Mouse (Mus musculus) erythroblast, adult 5-6 weeks (primary cell): ENCODE data around the gene Ptpro. TPM values are rescaled to one million over a fixed set of nuclear protein-coding genes. Genes with fewer than 3 reads are reported as not detected.

Experiments used
- ATAC-seq: replicated peaks from 2 replicates; pipeline ENCODE4 v1.8.0; 2016; ENCODE audit warnings: moderate number of reproducible peaks, mild to moderate bottlenecking, moderate TSS enrichment, inconsistent platforms; ENCODE audit not compliant: poor library complexity, low FRiP score, severe bottlenecking
- total RNA-seq, 2 experiments: library from RNA; stranded (forward) in 1 of 2; stranded (reverse) in 1 of 2; fragments of 150-400 nt in 1 of 2; fragments of 200-764, 138-1000 nt in 1 of 2; gene quantifications; 2 replicates each; pipeline versions ENCODE4 v1.2.3 to v1.2.4; 2015 to 2017; ENCODE audit warnings: low replicate concordance in 2 of 2

Ptpro gene
- total RNA-seq (2015; ENCODE audit: low replicate concordance) (5.4 and 5.6 TPM in 2 replicates), total RNA-seq (2017; ENCODE audit: low replicate concordance) (5.4 and 21.3 TPM in 2 replicates)

DNA sequence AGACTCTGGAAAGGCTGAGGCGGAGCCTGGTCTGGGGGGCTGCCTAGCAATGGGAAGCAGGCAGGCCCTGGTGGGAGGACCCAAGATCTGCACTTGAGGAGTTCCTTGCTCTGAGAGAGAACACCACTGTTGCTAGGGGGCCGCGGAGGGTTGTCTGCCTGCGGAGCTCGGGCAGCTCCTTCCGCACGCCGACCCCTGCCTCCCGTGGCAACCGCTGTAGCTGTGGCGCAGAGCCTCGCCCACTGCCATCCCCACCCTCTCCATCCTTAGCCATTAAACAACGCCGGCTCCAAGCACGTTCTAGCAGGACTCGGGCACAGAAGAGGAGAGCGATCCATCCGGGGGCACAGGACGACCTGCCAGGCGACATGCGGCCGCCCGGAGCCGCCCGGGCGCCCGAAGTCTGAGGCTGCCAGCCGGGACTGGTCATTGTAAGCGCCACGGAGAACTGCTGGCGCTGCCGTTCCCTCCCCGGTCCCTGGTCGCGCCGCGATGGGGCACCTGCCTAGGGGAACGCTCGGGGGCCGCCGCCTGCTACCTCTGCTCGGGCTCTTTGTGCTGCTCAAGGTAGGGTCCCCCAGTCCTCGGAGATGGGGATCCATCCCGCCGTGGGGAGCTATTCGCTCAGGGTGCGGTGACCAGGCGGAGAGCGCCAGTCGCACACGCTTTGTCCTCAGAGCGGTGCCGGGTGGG, at the start of gene Ptpro:
Ptpro (plus strand) TSS at position 126 of the 693 bp plus-strand sequence.
- no peak for ATAC-seq

DNA sequence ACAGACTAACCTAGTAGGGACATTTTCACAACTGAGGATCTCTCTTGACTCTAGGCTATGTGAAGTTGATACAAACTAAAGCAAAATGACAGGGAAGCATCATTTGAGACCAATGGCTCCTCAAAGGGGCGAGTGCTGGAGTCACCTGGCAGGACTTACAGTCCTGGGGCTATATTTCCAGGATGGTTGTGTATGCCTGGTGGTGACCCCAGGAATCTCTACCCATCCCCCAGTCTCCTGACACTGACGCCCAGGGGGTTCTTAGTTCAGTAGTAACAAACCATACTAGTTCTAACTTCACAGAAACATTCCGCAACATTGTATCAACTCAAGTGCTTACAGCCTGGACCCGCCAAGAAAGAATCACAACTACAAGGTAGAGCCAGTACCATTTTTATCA, 49.5 kb upstream of the Ptpro start:
- ATAC-seq, result no peak

DNA sequence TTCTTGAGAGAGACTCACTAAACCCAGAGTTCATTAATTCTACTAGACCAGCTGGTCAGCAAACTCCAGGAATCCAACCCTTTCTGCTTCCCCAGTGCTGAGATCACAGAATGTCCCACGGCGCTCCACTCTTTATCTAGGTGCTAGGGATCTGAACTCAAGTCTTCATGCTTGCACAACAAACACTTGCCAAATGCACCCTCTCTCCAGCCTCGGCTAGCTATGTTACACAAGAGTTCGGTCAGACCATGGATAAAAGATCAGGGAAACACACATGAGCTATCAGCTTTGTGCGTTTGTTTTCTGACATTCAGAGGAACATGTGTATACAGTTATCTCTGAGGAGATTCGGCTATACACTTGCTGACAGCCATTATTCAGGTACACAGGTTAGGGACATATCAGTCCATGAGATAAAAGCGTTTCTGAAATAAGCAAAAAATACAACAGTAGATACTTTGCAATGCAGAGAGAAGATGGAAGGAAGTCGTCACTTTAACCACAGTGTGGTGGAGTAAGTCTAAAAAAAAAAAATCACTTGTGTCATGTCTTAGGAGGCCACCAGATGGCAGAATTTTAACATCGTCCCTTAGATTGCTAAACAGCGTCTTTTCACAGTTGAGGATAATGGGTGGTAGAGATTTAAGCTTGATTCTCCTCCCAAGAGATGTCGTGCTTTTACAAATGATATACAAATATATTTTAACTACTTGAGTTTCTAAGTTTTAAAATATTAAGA, 46.3 kb upstream of the Ptpro start:
- no peak for ATAC-seq

DNA sequence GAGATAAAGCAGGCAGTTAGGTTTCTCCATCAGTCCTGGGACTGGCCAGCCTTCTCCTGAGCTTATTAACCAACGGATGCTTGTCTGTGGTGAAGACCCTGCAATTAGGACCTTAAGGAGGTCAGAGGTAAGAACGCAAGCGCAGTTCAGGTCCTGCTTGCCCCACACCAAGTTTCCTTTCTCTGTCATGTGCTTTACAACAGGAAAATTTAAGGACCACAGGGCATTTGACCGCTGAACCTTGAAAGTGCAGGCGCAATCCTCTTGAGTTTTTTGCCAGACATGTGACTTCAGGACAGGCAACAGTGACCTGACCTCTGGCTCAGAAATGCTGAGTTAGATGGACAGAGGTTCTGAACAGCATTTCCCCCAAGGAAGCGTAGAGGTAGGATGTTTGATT, 45.0 kb upstream of the Ptpro start:
- no peak for ATAC-seq

DNA sequence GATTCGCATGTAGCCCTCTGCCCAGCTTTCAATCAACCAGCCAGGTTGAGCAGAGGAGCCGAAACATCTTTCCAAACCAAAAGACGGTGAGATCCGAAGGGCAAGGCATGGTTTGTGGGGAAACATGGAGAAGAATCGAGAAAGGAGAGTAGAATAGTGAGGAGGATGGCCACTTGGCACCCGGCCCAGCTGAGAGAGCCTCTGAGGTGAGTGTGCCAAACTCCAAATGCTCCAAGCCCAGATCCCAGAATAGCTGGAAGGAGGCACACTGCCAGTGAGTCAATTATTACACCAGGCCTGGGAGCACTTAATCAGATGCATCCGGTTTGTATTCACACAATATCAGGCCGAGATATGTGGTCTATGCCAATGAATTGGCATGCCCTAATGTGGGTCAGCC, 42.1 kb upstream of the Ptpro start:
- no peak for ATAC-seq

DNA sequence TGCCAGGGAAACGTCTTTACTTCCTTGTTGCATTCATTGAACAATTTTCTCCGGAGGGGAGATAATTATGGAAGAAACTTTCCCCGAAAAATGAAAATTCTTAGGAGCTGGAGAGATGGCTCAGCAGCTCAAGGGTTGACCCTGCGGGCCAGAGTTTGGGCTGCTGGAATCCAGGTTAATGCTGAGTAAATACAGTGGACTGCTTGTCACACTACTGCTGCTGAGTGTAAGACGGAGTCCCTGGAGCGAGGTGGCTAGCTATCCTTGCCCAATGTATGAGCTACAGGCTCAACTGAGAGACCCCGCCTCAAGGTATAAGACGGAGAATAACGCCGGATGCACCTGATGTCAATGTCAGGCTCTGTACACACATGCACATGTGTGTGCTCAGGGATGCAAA, 41.1 kb upstream of the Ptpro start:
- ATAC-seq, result no peak

DNA sequence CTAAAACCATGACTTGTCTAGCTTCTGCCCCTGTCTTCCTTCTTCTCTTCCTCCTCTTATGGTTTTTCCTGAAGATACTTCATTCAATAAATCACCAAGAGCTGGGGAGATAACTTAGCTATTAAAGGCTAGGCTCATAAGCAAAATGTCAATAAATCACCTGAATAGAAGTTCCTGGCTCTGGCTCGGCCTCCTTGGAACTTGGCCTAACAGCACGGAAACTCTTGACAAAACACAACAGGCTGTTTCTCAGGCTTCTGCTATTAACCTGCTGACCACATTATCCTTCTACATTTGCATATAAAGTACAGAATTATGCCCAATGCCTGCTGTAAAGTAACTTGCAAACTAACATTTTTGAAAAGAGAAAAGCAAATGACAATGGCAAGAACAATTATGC, 40.7 kb upstream of the Ptpro start:
- no peak for ATAC-seq

DNA sequence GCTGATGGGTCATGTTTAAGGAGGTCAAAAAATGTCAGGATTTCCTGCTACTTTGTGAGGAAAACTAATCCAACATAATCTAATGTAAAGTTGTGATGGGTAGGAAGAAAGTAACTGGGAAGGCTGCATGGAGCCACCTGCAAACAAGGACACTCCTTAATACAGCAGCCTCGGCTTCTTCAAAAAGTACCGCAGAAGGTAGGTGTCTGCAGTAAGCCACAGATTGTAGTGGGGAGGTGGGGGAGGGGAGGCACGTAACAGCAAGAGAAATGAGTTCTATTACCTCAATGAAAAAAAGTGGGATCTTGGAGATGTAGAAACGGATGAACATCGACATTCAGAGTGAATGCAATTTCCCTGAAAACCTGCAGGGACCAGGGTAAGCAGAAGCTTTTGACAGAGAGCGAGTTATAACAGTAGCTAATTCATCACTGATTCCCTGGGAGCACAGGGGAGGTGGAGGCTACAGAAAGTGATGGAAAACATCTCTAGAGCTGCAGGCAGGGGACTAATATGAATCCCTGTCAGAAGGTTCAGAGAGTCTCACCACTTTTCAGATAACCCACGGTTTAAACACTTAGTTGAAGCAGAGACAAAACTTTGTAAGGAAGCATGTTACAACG, 34.2 kb upstream of the Ptpro start:
- ATAC-seq, result no peak

DNA sequence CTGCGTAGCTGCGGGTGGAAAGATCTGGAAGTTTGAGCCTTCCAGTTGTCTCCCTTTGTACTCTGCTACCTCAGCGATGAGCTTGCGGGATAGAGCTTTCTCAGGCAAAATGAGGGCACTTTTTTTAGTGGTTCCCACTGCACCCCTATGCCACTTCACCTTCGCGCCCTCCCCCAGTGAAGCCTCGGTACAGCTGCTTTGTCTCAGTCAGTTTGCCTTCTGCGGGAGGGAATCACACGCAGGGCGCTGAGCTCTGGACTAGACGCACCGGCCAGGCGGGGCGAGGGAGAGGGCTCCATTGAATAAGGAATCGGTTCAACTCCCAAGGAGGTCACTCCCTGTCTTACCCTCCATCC, 746 bp downstream of the Ptpro start:
- ATAC-seq, result no peak

DNA sequence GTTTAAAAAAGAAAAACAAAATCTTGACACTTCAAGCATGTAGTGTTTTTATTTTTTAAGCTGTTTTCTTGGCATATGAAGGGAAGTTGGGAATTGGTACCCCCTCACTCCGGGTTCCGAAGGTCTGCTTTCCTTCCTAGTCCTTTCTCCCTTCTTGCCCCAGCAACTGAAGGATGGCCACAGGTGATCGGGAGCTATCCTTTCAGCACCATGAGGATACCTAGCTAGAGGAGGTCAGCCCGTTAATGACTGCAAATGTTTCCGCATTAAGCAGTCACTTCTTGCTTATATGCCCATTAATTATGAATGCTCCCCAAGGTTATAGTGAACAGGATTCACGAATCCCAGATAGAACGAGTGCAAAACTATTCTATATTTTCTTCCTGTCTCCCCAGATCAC, 1.3 kb downstream of the Ptpro start:
- ATAC-seq, result no peak

DNA sequence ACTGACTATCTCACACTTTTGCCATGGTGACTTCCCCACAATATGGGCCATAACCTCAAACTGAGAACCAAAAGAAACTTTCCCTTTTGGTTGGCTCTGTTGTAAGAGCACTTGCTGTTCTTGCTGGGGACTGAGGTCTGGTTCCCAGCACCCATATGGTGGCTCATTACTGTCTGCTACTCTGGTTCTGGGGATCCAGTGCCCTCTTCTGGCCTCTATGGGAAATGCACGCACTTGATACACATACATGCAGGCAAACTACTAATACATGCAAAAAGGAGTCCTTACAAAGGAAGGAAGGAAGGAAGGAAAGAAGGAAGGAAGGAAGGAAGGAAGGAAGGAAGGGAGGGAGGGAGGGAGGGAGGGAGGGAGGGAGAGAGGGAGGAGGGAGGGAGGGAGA, 8.9 kb downstream of the Ptpro start:
- ATAC-seq, result no peak

DNA sequence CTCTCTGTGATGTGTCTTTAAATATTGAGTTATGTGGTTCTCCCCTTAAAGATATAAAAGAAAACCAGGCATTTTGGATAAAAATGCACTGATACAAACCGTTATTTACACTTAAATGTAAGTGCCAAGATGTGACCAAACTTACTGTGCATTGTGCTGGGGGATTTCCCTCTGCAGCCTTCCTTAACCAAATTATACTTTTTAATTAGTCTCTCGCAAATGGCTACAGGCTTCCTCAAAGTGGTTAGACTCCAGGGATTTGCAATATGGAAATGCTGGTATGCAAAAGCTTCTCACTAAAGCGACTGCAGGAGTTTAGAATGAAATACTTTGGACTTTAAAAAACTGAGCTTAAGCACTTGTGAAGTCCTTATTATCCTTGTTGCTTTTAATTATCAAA, 10.0 kb downstream of the Ptpro start:
- ATAC-seq, result no peak

DNA sequence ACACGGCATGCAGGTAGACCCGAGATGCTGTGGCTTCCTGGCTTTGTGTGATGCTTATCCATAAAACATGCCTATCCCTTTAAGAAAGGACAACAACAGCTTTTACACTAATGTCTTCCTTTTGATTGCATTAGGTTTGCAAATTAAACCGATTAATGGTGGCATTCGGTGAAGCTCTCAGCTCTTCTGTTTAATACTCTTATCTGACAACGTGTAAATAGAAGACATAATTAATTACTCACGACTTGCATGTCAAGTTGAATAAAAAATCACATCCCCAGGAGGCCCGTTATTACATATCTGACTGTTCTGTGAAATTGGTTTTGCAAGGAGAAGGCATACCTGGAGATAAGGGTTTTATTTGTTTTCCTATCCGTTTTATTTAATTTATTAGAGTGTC, 15.9 kb downstream of the Ptpro start:
- ATAC-seq, result no peak

DNA sequence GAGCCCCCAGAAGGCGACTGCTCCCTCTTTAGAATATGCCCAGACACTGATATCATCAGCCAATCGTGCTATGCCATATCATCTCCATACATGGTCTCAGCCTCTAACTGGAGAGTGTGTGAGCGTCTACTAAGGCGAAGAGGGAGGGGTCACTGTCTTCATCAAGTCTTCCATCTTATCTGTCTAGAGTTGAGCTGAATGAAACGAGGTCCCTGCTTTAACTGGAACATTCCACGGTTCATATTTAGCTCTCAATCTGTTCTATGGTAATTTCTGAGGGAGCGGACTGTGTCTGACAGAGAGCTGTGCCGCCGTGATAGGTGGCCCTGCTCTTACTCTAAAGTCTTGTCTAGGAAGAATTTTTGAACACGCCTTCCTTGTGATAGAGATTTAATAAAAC, 16.5 kb downstream of the Ptpro start:
- no peak for ATAC-seq

DNA sequence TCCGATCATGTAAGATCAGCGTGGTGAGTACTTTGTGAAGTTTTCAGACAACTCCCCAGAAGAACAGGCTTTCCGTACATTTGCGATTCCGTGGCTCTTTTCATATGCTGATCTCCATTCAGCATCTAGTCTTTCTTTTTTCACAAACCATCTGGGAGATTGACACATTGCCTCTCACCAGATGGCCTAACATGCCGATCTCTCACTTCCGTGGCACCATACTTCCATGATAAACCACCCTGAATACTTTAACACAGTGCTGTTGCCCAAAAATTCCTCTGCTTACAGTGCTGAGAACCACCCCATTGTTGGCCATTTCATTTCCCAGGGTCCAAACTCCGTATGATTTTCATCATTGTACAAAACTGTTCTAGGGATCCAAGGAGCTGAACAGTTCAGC, 20.4 kb downstream of the Ptpro start:
- ATAC-seq, result no peak

DNA sequence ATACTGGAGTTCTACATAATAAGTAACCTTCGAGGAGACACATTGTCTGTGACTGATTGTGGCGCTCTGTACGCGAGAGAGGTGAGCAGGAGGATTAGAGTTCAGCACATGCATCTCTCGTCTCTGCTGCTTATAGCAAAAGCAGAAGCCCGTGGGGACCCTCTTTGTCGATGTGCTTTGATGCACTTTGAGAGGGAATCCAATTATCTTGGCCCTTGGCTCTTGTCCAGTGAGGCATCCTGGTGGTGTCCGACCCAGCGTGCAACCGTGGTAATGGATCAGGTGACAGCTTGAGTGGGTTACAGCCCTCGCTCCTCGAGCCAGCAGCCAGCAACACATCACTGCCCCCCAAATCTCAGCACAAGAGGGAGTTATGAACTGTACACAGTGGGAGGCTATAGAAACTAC, 25.5 kb downstream of the Ptpro start:
- ATAC-seq, result no peak

DNA sequence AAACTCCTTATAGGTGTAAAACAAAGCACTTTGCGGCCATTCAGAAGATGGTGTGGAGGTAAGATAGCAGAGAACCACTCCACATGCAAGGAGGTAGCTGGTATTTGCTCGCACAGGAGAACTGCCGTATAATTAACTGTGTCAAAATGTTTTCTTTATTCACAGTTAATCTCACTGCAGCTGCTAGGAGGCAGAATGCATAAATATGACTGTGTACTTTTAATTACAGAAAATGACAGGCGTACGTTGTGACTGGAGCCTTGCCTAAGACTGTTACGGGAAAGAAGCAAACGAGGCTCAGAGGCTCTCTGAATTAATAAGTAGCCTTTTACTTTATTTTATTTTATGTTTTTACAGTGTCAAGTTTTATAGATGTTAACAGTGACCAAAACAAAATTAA, 27.5 kb downstream of the Ptpro start:
- no peak for ATAC-seq

DNA sequence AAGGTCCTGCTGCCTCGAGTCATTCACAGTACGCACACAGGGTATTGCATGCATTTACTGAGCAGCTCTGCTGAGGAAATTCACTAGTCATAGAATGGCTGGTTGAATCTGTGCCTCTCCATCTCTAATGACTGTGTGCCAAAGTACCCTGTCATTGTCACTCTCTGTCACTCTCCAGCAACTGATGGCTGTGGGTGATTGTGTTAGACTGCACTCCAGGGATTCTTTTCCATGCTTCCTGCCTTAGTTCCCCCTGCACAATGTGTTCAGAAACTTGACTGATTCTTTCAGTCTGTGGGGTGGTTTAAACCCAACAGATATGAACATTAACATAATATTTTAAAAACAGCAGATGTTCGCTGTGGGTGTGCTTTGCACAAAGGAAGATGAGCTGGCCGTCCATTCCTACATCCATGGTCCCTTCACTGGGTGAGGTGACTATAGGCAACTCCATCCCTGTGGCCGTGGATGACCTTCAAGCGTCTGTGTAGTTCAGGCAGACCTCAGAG, 29.5 kb downstream of the Ptpro start:
- no peak for ATAC-seq

DNA sequence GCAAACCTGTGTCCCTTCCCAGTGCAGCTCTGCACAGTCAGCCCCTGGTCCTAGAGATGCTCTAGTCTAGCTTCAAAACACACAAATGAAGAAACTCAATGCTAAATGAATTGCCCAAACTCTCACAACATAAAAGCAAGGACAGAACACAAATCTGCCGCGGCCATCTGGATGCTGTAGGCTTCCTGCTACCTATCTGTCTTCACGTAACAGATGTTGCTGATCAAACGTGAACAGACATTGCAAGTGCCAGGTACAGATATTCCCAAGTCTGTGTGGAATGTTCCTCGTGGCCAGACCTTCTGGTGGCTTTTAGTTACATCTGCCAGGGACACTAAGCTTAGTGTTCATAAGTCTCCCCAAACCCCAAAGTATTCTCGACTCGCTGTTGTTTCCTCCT, 29.9 kb downstream of the Ptpro start:
- ATAC-seq, result no peak

DNA sequence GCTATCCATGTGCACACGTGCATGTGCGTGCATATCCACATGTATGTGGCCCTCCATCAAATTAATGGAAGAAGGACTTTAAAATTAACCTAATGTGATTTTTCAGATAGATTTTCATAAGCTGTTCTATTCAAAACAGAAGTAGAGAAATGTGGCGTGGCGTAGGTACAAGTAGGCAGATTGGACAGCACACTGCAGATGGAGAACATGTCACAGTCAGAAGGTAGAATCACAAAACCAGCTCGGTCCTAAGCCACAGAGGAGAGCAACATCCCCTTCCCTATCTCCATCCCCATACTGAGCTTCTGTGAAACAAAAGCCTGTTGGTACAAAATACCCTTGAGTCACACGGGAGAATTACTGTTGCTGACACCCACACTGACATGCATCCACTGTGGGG, 34.3 kb downstream of the Ptpro start:
- ATAC-seq, result no peak

DNA sequence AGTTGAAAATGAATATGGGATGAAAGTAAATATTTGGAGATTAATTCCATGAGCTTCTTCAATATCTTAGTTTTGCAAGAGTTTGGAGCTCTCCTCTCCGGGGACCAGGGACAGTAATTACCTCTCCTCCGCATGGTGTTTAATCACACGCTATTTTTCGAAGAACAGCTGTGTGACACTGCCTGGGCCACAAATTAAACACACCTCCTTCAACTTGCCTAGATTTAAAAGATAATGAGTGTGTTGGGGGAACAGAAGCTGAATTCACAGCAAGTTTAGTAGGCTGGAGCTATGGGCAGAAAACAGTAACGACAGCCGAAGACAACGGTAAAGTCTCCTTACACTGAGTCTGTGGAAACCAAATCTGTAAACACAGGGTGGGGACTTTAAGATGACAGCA, 35.7 kb downstream of the Ptpro start:
- ATAC-seq, result no peak
